28 mouse cellular contexts compared by ENCODE assay signal in the genomic region with DNA sequence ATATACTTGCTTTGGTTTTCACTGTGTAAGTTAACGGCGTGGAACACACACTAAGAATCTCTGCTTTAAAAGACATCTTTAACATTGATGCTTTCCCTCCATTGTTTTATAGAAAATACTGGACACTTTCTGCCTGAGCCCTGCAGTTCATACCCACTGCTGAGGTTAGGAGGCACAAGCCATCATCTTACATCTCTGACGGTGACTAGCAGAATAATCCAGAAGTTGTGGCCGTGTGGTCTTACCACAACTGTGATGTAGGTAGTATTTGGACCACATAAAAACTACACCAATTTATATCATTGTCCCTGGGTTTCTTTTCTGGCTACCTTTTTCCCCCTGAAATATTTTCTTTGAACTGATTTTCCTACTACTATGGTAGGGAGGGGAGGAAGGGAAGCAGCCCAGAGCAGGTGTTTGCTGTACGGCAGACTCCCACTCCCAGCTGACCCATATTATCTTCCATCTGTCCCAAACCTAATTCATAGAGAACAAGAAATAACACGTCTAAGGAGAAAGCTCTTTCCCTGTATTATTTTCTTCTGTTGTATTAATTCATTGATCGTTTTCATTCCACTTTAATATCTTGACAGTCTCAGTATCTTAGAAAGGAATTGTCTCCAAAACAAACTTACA.
DNase-seq lines count a peak whose midpoint lies in the region; ATAC-seq lines count a peak whose summit lies in the region.
"Had no signal": no experiment of that assay in that cellular context is flagged by ENCODE, and none has a peak within 500 bp of the region (broad histone marks: within the 10 kb centered on the region; RNA-seq: fewer than 3 reads in every experiment).

No protein-coding gene starts in this region.

- 90% methylated on average over 7 of the region's 7 CpGs for WGBS in midbrain, embryonic 16.5 days

- H3K27ac ChIP-seq in midbrain, embryonic 16.5 days (ENCODE audit: low read length), result no peak overlapping the region
- H3K27ac ChIP-seq: embryonic facial prominence, embryonic 10.5 days; embryonic facial prominence, embryonic 13.5 days; forebrain, embryonic 12.5 days; forebrain, embryonic 15.5 days; heart, adult 2 months; heart, embryonic 10.5 days; heart, embryonic 13.5 days; hindbrain, embryonic 12.5 days; hindbrain, embryonic 15.5 days had no signal

- no peak overlapping the region for H3K9ac ChIP-seq in midbrain, embryonic 16.5 days (ENCODE audit: low read depth, low read length)
- H3K9ac ChIP-seq: embryonic facial prominence, embryonic 13.5 days; forebrain, embryonic 12.5 days; forebrain, embryonic 15.5 days; heart, embryonic 13.5 days; hindbrain, embryonic 12.5 days; hindbrain, embryonic 15.5 days had no signal

- no peak overlapping the region for H3K4me2 ChIP-seq in midbrain, embryonic 16.5 days (ENCODE audit: low read length)
- H3K4me2 ChIP-seq: embryonic facial prominence, embryonic 13.5 days; forebrain, embryonic 12.5 days; forebrain, embryonic 15.5 days; heart, embryonic 13.5 days; hindbrain, embryonic 12.5 days; hindbrain, embryonic 15.5 days had no signal

- H3K27me3 ChIP-seq in midbrain, embryonic 16.5 days (ENCODE audit: control insufficient read depth, insufficient read depth, low read depth, low read length), result no peaks in the 10 kb centered on the region
- H3K27me3 ChIP-seq: embryonic facial prominence, embryonic 13.5 days; forebrain, embryonic 12.5 days; forebrain, embryonic 15.5 days; heart, embryonic 13.5 days; hindbrain, embryonic 12.5 days; hindbrain, embryonic 15.5 days had no signal

- no peak for ATAC-seq in midbrain, embryonic 16.5 days

- H3K36me3 ChIP-seq in midbrain, embryonic 16.5 days (ENCODE audit: control insufficient read depth, insufficient read depth, low read length), result no peaks in the 10 kb centered on the region
- H3K36me3 ChIP-seq: embryonic facial prominence, embryonic 10.5 days; embryonic facial prominence, embryonic 13.5 days; forebrain, embryonic 12.5 days; forebrain, embryonic 15.5 days; heart, embryonic 10.5 days; heart, embryonic 13.5 days; hindbrain, embryonic 12.5 days; hindbrain, embryonic 15.5 days had no signal

- no peaks in the 10 kb centered on the region for H3K9me3 ChIP-seq in midbrain, embryonic 16.5 days (replicated peaks; ENCODE audit: control insufficient read depth, low read length, poor library complexity, severe bottlenecking)
- H3K9me3 ChIP-seq: embryonic facial prominence, embryonic 10.5 days; embryonic facial prominence, embryonic 13.5 days; forebrain, embryonic 12.5 days; forebrain, embryonic 15.5 days; heart, embryonic 10.5 days; heart, embryonic 13.5 days; hindbrain, embryonic 12.5 days; hindbrain, embryonic 15.5 days had no signal

- no peak overlapping the region for H3K4me3 ChIP-seq in midbrain, embryonic 16.5 days (ENCODE audit: low read depth, low read length)
- H3K4me3 ChIP-seq: embryonic facial prominence, embryonic 10.5 days; embryonic facial prominence, embryonic 13.5 days; erythroblast, embryonic 14.5 days; forebrain, embryonic 12.5 days; forebrain, embryonic 15.5 days; heart, adult 2 months; heart, embryonic 10.5 days; heart, embryonic 13.5 days; hindbrain, embryonic 12.5 days; hindbrain, embryonic 15.5 days had no signal

- no peaks in the 10 kb centered on the region for H3K4me1 ChIP-seq in midbrain, embryonic 16.5 days (ENCODE audit: control insufficient read depth, insufficient read depth, low read length)
- H3K4me1 ChIP-seq: embryonic facial prominence, embryonic 10.5 days; embryonic facial prominence, embryonic 13.5 days; forebrain, embryonic 12.5 days; forebrain, embryonic 15.5 days; heart, embryonic 10.5 days; heart, embryonic 13.5 days; hindbrain, embryonic 12.5 days; hindbrain, embryonic 15.5 days had no signal

- peak; percentile 47 to 79 for DNase-seq in layer of hippocampus, adult 18-20 months (ENCODE audit: low spot score in 2 of 2)
- DNase-seq in layer of hippocampus, postnatal 25 days (ENCODE audit: extremely low spot score in 1 of 2, low spot score in 1 of 2), result no peak
- peak; percentile 26 for DNase-seq in 416B (ENCODE audit: low read depth)
- peak; percentile 47 for DNase-seq in brain, adult 2 months (ENCODE audit: low read depth, low spot score)
- DNase-seq in layer of hippocampus, adult 9-11 months, result peak; percentile 57
- no peak for DNase-seq in thymus, postnatal 0 days (ENCODE audit: low spot score)
- DNase-seq in left cerebral cortex, adult 18-20 months (ENCODE audit: low spot score in 2 of 2), result no peak
- DNase-seq: adrenal gland, postnatal 10 days; adrenal gland, postnatal 36 days; cerebellum, adult 18-20 months; cerebellum, adult 9-10 months; cerebellum, postnatal 14 days; embryo, embryonic 11 days; gastrocnemius, postnatal 10 days; gastrocnemius, postnatal 36 days; heart, adult 2 months; heart, postnatal 14 days; heart, postnatal 4 days had no signal

Comparison
In these comparisons a context has a peak if more than half of its experiments do, and no peak if none do; other contexts are left out.
1. DNase-seq: peak in layer of hippocampus, adult 18-20 months (2 of 2), 416B (single experiment), brain, adult 2 months (single experiment) and layer of hippocampus, adult 9-11 months (single experiment); none in layer of hippocampus, postnatal 25 days (0 of 2), thymus, postnatal 0 days (single experiment) and left cerebral cortex, adult 18-20 months (0 of 2).